Mouse (Mus musculus) gastrocnemius, postnatal 14 days (tissue): Measurements from ENCODE around the gene Gm20388. TPM values are rescaled to one million over a fixed set of nuclear protein-coding genes. Genes with fewer than 3 reads are reported as not detected.

Experiments
- DNase-seq: peaks from one replicate; pipeline ENCODE4 v3.0.0; 2021; ENCODE audit warnings: mixed read lengths
- intact Hi-C: fragments of 180-260 bp; cut with DNase I; formaldehyde crosslinking; loops from one replicate; pipeline ENCODE4 v1.15.1; 2025; ENCODE audit warnings: low total_unique reads
- total RNA-seq, 2 experiments: library from RNA; stranded (reverse); gene quantifications; 2 replicates each; pipeline ENCODE4 v1.2.3; 2021

The Gm20388 gene
- total RNA-seq, 2 experiments from 2014 or later = 5.6 to 6.0 TPM

DNA sequence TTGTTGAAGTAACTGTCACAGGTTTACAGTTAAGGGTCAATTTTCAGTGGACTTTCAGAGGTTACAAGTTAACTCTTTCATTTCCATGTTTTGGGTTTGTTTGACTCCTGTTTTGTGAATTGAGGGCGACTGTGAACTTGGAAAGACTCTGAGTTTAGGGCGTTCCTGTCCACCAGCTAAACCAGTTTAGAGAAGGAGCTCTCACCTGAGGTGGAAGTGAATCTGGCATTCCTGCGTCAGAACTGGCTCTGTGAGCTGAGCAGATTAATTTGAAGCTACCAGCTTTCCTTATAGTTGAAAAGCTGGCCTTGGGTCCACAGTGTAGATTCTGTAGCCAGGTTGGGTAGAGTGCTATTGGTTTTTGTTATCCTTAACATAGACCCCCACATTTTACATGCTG, 2.5 kb downstream of the Gm20388 start:
- no peak for DNase-seq

DNA sequence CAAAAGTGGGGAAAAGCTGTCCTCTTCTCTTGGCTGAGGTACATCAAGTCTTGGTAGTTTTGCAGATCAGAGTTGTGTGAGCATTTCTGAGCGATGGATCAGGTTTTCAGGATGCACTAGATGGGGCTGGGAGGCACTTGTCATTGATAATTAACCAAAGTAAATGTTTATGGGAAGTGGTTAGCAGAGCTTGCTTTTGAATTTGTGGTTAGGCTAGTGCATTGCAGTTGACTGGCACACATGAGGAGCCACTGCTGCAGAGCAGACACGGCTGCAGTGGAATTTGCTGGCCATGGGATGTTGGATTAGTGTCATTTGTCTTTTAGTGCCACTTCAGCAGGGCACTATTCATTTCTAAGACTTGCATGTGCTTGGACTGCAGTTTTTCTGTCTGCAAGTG, 3.5 kb downstream of the Gm20388 start:
- intact Hi-C loops = no loop called here
- DNase-seq = no peak

More for the DNA sequence above, 2.5 kb downstream of the Gm20388 start:
- intact Hi-C loops = no loop called here

DNA sequence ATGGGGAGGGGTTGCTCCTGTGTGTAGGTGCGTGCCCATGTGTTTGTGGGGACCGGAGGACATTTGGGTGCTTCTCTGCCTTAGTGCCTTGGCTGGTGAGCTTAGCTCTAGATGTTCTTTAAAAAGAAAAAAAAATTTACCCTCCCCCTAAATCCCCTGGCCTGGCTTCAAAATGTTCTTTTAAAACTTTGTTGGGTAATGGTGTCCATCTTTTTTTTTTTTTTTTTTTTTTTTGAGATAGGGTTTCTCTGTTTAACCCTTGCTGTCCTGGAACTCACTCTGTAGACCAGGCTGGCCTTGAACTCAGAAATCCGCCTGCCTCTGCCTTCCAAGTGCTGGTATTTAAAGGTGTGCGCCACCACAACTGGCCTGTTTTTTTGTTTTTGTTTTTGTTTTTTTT, 4.7 kb downstream of the Gm20388 start:
- intact Hi-C loops = no loop called here
- DNase-seq = no peak

DNA sequence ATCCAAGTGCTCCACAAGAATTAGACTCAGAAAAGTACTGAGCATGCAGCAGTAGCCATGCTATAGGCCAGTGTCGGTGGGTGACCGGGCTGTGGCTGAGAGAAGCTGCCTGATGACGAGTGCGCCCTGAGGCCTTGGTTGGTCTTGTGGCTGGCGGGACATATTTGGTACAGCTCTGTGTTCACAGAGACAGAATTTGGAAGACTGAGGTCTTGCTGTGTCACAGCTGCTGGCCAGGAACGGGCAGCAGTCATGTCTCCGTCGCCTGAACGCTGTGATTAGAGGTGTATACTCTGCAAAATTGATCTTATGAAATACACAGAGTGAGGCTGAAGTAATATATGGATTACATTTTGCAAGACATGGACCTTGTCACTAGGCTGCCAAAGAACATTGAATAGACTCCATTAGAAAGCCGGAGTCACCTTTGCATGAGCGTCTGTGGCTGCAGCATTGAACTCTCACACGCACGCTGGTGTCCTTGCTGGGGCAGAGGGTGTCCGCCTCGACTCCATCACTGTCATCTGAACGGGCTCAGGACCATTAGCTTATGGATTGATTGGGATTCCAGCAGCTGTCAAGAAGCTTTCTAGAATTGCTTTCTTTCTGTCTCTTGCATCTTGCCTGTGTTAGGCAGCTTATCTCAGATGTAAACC, 5.7 kb downstream of the Gm20388 start:
- DNase-seq = no peak
- intact Hi-C loops = no loop called here

DNA sequence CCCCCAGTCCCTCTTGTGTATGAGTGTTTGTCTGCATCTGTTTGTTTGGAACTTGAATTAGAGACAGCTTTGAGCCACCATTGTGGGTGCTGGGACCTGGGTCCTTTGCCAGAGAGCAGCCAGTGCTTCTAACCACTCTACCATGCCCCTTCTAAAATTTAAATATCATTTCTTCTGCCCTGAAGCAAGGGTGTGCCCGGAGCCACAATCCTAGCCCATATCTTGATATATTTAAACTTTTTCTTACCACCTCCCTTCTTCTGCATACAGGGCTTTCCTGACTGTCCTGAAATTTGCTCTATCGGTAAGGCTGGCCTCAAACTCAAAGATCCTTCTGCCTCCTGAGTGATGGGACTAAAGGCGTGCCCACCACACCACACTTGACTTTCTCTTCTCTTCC, 6.8 kb downstream of the Gm20388 start:
- intact Hi-C loops = no loop called here
- no peak for DNase-seq

DNA sequence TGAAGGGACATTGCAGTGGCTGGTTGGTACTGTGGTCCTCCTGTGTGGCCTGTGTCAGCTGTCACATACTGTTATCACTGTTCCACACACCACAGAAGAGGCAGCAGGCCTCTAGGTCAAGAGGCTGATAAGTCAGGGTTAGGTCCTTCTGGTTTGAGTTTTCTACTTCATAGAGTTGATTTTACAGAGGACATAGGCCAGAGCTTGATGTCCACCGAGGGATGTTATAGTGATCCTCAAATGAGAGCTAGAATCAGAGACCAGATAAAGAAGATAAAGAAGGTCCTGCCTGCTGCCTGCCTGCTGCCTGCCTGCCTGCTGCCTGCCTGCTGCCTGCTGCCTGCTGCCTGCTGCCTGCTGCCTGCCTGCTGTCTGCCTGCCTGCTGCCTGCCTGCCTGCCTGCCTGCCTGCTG, 7.5 kb downstream of the Gm20388 start:
- DNase-seq = no peak
- intact Hi-C loops = no loop called here

DNA sequence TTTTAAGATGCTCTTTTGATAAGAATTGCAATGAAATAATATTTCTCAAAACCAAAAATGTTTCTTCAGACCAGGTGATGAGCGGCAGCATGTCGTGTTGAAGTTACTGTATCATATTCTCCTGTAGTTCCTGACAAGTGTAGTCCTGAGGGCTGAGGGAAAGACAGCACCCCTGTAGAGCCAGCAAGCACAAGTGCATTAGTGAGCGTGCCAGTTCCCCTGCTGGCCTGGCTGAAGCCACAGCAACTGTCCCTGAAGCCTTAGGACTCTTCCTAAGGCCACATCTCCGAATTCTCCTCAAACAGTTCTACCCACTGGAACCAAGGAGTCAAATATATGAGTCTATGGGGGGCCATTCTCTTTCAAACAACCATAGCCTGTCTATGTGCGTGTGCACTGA, 12.6 kb downstream of the Gm20388 start:
- no peak for DNase-seq
- intact Hi-C loops = loop anchor here (10.0 kb wide), 1 partner anchor 78 kb away; the partner anchor contains the start of gene Cotl1

DNA sequence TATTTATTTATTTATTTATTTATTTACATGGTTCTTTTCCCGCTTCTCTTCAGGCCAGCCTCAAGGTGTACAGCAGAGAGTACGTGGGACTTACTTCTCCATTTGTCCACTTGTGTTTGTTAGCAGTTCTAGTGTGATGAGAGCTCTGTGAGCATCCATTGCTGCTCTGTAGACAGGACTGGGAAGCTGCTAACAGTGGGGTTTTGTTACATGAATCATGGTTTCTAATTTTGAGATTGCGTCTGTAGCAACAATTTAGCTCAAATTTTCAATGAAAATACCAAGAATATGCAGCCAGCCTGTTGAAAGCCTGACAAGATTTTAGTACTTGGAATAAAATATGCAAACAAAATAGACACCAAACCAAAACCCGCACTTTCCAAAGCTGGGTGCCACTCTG, 14.8 kb downstream of the Gm20388 start:
- no peak for DNase-seq
- intact Hi-C loops = loop anchor here (5.0 to 10.0 kb wide), 2 partner anchors 81 to 143 kb away; partner anchors contain the start of gene Cotl1

DNA sequence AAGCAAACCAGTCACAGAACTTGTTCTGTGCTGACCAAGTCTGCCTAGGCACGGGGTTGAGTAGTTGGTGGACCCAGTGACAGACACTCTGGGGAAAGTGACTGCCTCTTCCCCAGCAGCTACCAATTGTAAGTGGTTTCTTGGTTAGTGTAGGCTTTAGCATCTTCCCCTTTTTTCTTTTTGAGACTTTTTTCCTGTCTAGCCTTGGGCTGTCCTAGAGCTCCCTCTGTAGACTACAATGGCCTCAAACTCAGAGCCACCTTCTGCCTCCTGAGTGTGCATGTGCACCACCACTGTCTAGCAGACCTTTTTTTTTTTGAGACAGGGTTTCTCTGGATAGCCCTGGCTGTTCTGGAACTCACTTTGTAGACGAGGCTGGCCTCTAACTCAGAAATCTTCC, 15.8 kb downstream of the Gm20388 start:
- intact Hi-C loops = loop anchor here (5.0 to 10.0 kb wide), 2 partner anchors 82 to 144 kb away; partner anchors contain the start of gene Cotl1
- no peak for DNase-seq

DNA sequence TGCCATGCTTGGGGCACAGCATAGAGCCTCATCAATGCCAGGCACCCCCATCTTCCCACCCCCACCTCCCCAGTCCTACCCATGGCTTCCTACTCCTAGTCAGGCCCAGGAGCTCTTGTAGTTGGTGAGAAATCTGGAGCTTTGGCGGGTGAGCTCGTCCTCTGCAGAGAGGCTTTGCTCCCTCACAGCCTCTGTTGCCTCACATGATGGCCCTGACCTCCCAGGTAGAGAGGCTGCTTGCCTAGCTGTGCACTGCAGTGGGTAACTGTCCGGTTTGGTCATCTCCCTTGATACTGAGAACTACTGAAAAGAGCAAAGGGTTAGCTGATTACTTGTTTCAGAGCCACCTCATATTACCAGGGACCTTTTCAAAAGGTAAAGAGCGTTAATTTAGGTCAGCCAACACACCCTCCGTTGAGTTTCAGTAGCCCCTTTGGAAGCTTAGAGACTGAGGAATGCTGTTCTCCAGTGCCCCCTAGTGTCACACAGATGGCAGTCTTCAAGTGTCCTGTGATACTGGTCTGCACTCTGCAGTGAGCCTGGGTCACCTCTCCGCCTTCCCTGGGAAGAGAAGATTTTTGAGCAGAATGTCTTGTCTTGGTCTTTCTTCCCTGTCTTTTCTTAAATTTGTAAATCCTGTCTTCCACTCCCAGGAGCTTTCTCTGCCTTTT, 16.9 kb downstream of the Gm20388 start:
- DNase-seq = peak; percentile 37
- intact Hi-C loops = loop anchor here (5.0 to 10.0 kb wide), 2 partner anchors 83 to 145 kb away; partner anchors contain the start of gene Cotl1

DNA sequence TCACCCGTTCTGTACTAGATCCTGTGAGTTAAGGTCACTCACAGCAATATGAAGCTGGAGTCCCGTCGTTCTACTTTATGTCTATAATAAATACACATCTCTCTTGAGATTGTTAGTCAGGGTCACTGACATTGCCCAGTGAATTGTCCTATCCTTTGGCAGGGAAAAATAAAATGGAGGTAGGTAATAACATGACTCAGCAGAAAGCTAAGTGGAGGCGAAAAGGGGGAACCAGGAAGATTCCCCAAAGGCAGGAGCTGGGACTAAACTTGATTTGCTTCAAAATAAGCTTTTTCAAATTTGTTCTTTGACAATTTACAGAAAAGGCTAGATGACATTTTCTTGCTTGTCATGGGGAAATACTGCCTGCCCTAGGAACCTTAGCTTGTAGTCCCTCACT, 20.7 kb downstream of the Gm20388 start:
- DNase-seq = no peak
- intact Hi-C loops = no loop called here

DNA sequence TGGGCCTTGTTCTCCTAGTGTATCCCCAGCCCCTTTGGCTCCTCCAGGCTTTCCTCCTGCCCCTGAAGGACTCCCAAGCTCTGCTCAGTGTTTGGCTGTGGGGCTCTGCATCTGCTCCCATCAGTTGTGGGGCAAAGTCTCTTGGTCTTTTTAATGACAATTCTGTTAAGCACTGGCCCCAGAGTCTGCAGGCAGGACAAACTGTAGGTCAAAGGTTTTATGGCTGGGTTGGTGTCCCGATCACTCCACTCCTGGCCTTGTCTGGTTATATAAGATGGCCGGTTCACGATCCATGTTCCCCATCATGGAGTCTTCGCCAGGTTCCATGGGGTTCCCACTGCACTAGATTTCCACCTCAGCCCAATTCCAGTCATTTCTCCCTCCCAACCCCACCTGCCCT, 23.0 kb downstream of the Gm20388 start:
- intact Hi-C loops = no loop called here
- DNase-seq = no peak

DNA sequence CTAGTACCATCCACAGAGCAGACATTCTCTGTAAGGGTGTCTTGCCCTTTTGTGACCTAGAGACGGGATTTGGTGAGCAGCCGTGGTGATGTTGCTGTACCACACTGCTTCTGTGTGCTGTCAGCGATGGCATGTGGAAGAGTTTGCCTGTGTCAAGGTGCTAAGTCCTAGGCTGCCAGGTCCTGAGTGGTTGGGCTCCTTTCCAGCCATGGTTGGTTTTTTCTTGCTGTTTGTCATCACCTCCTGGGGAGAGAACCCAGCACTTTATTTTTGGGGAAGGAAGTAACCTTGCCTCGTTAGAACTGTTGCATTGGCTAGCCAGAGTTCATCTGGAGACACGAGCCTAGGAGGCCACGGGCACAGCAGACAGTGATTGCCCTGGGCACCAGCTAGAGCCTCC, 24.9 kb downstream of the Gm20388 start:
- no peak for DNase-seq
- intact Hi-C loops = no loop called here

DNA sequence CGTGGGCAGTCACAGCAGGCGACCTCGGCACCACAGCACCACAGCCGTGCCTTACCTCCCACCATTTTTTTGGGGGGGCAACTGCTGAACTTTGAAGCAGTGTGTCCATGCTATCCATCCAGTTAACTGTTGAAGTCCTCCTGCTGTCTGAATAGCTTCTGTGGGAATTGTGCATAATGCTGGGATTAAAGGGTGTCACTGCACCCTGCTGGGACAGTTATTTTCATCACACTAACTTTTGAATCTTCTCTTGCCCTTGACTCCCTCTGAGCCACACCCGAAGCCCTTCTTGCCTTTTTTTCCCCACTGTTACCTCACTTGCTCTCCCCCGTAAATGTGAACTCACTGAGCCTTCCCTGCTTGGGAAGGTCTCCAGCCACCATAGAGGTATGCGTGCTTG, 27.8 kb downstream of the Gm20388 start:
- DNase-seq = no peak
- intact Hi-C loops = no loop called here

DNA sequence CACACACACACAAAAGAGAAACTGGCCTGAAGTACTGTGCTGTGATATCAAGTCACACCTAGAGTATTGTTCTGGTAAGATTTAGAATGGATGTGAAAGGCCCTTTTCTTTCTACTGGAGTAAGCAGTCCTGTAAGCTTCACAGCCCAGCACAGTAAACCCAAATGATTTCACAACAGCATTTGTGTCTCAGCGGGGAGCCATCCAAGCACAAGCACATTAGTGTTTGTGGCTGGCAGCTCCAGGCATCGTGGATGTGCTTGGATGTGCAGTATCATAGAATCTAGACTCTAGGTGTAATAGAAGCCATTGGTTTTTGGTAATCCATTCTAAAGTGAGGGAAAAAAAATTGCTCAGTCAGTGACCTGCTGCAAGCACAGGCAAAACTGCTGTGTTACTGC, 28.7 kb downstream of the Gm20388 start:
- DNase-seq = no peak
- intact Hi-C loops = no loop called here

DNA sequence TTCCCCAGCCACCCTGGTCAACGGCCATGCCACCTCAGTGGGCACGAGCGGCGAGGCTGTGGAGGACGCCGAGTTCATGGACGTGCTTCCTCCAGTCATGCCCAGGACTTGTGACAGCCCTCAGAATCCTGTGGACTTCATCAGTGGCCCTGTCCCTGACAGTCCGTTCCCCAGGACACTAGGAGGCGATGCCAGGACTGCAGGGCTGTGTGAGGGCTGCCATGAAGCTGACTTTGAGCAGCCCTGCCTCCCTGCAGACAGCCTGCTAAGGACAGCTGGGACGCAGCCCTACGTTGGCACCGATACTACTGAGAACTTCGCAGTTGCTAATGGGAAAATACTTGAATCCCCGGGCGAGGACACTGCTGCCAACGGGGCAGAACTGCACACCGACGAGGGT, 30.8 kb downstream of the Gm20388 start:
- DNase-seq = peak; percentile 25

DNA sequence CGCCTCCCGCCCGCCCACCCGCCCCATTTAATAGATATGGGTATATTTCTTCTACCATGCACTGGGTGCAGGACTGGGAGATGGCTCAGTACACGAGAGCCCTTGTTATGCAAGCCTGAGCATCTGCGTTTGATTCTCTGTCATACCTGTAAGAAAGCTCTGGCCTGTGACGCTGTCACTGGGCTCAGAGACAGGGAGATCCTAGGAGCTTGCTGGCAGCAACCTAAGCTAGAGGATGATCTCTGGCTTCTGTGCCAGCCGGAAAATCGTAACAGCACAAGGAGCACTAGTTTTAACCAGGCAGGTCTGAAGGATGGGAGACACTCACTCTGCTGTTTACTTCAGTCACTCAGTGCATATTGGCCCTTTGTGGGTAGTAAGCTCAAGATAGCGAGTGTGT, 33.0 kb downstream of the Gm20388 start:
- no peak for DNase-seq
- intact Hi-C loops = loop anchor here (2.0 kb wide), 1 partner anchor 135 kb away; no protein-coding TSS in a partner anchor

More for the DNA sequence above, 30.8 kb downstream of the Gm20388 start:
- intact Hi-C loops = no loop called here

DNA sequence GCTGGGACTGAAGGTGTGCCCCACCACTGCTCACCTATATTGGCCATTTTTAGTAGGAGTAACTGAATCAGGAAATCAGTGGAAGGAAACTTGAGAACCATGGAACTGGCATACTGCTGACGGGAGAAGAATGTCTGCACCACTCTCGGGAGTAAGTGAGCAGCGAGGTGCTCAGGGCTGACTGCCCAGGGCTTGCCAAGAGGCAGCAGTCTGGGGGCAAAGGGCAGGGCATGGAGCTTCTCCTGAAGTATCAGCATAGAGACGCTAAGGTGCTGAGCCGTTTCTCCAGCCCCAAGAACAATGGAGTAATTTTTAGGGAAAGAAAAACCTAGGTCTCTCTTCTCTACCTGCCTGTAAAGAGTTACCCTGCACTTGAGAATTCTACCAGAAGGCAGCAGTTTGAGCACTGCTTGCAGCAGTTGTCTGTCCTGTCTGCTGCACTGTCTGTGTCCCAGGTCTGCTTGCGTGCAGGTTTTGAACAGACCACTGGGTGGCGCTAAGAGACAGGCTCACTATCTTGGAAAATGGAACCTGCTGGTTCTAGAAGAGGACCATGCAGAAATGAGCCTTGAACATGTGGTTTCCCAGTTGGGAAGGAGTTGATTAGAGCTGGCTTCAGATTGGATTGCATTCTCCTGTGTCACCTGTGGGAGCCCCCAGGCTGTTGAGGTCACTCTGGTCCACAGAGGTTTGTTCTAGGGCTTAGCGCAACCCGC, 33.6 kb downstream of the Gm20388 start:
- intact Hi-C loops = no loop called here
- DNase-seq = peak; percentile 66

DNA sequence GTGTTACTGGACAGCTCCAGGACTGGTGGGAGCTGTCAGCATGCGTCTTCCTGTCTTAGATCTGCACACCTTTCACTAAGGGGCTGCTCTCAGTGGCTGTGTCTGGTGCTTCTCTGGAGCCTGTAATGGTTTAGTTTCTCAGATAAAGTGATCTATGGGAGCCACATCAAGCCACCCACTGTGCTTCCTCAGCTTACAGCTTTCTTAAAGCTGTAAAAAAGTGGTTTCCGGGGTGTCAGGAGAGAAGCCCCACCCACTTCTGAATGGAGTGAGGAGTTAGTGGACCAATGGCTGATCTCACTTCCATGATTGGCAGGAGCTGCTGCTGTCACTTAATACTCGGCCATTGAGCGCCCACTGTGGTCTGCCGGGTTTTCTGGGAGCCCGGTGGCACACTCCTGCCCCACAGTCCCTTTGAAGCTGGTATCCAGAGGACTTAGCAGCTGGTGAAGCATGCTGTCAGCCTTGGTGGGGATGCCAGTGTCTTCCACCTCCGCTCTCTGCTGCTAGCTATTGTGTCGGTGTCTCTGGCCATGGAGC, 35.8 kb downstream of the Gm20388 start:
- intact Hi-C loops = loop anchor here (2.0 kb wide), 1 partner anchor 126 kb away; no protein-coding TSS in a partner anchor
- DNase-seq = peak; percentile 23

DNA sequence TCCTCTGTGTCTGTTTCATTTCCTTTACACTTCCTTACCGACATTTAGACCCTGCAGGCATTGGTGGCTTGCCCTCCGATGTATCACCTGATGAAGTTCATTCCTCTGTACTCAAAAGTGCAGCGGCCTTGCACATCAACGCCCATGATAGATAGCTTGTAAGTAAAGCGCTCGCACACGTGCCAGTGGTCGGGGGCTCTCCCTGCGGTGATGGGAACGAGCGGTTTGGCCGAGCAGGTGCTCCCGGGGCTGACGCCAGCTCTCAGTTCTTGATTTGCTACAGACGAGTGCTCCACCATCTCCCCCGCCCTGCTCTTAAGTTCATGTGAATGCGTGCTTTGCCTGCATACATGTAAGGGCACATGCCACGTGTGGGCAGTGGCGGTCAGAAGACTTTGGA, 37.0 kb downstream of the Gm20388 start:
- intact Hi-C loops = loop anchor here (2.0 kb wide), 1 partner anchor 125 kb away; no protein-coding TSS in a partner anchor
- no peak for DNase-seq
